Mouse (Mus musculus) midbrain, embryonic 15.5 days (tissue): ENCODE measurements around the gene Cep170b. TPM values are rescaled to one million over a fixed set of nuclear protein-coding genes. Genes with fewer than 3 reads are reported as not detected.

Experiments
- ATAC-seq: fragments of 200-750 bp; cut with Nextera tagmentation; replicated peaks from 2 replicates; pipeline ENCODE4 v1.8.0; 2017; ENCODE audit warnings: moderate TSS enrichment
- H3K27ac ChIP-seq: fragments of 300-500 bp; sonication (generic); 2 replicates; pipeline ENCODE4 v1.5.1; 2015; ENCODE audit warnings: mild to moderate bottlenecking, inconsistent platforms
- H3K27me3 ChIP-seq: fragments of 300-500 bp; sonication (generic); replicated peaks from 2 replicates; pipeline ENCODE4 v1.6.1; 2015; ENCODE audit warnings: inconsistent platforms
- H3K36me3 ChIP-seq: fragments of 300-500 bp; sonication (generic); replicated peaks from 2 replicates; pipeline ENCODE4 v1.6.1; 2015; ENCODE audit warnings: inconsistent platforms
- H3K4me1 ChIP-seq: fragments of 300-500 bp; sonication (generic); 2 replicates; pipeline ENCODE4 v1.6.1; 2015; ENCODE audit warnings: inconsistent platforms
- H3K4me2 ChIP-seq: fragments of 300-500 bp; sonication (generic); 2 replicates; pipeline ENCODE4 v1.6.1; 2015; ENCODE audit warnings: inconsistent platforms, mild to moderate bottlenecking, moderate library complexity
- H3K4me3 ChIP-seq: fragments of 300-500 bp; sonication (generic); 2 replicates; pipeline ENCODE4 v1.5.1; 2015; ENCODE audit warnings: mild to moderate bottlenecking, inconsistent platforms
- H3K9ac ChIP-seq: fragments of 300-500 bp; sonication (generic); 2 replicates; pipeline ENCODE4 v1.6.1; 2015; ENCODE audit warnings: mild to moderate bottlenecking, inconsistent platforms
- H3K9me3 ChIP-seq: fragments of 300-500 bp; sonication (generic); 2 replicates; pipeline ENCODE4 v1.6.1; 2016; ENCODE audit warnings: inconsistent platforms
- WGBS: fragments of 180-500 bp; shearing (Covaris S2); methylation state at CpG from one replicate; pipeline ENCODE4 v1.1.7; 2015; ENCODE audit warnings: mixed read lengths; 5-methylcytosine and 5-hydroxymethylcytosine counted together
- polyA plus RNA-seq: library from polyadenylated mRNA; unstranded; fragments of >200 nt; fragmentation: Nextera tagmentation; extraction: Ambion mirVana; gene quantifications from 2 replicates; pipeline ENCODE4 v1.2.1, GENCODE M21; 2015

Cep170b gene
- 51.0 and 53.7 TPM in 2 replicates for polyA plus RNA-seq

DNA sequence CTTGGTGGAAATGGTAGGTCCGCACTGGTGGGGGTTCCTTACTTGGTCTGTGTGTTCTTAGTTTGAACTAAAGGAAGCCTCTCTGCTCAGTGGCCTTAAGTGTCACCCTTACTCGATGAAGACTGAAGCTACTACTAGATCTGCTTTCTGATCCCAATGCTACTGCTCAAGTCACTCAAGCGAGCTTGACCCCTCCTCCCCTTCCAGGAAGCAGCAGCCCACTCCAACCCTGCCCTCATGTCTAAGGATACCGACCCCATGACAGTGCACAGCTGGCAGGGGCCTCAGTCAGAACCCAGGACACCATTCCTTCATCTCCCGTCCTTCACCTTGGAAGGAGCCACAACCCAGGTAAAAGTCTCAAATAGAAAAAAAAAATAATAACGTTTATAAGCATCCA is at the start of gene Cep170b:
Gene Cep170b (plus strand): TSS at position 240 of the 400 bp plus-strand sequence.
- Histone ChIP-seq H3K9ac (peak within 1 kb of the TSS; percentile 91), H3K27ac (no peak within 1 kb of the TSS), H3K4me1 (peaks cover 34% of the 10 kb centered on the region), H3K36me3 (no peaks in the 10 kb centered on the region), H3K9me3 (no peaks in the 10 kb centered on the region), H3K27me3 (no peaks in the 10 kb centered on the region), H3K4me2 (peak within 1 kb of the TSS; percentile 77), H3K4me3 (peak within 1 kb of the TSS; percentile 84)
- WGBS, result 71% methylated on average over 6 of the region's 6 CpGs
- no peak for ATAC-seq

DNA sequence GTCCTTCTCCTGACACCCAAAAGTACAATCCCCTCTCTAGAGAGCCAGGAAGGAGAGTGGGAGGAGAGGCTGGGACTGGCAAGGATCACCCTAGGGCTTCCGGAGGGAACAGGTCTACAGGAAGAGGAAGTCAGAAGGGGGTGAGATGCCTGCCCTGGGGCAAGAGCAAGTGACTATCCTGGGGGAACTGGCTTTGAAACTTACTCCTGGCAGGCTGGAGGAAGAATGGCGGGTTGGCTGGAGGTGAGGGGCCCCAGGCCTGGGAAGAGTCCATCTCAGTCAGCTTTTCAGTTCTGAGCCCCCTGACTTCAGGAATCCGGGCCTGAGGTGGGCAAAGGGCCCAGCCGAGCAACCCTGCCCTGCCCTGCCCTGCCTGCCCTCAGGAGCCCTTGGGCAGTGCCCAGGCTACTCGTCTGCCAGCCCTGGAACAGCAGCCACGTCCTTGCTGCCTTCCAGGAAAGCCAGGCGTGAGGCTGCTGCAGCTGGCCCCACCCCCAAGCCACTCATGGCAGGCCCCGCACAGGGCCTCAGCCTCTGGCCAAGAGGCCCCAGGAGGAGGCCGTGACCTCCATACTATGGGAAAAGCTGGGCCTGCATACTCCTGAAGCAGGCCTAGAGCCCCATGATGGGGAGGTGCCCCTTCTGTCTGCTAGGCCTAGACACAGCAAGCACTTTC is 49.4 kb upstream of the Cep170b start:
- H3K27ac ChIP-seq, result no peak overlapping the region
- H3K27me3 ChIP-seq, result no peaks in the 10 kb centered on the region
- 40% methylated on average over 9 of the region's 9 CpGs for WGBS
- peaks cover 11% of the 10 kb centered on the region; the same call in 1 of the 2 replicates for H3K36me3 ChIP-seq
- ATAC-seq, result no peak
- H3K4me1 ChIP-seq, result peaks cover 71% of the 10 kb centered on the region
- H3K4me3 ChIP-seq, result no peak overlapping the region
- 0 out of 2 replicates have a peak overlapping the region, but pooled peaks have one; percentile 18 for H3K9ac ChIP-seq
- no peaks in the 10 kb centered on the region for H3K9me3 ChIP-seq
- H3K4me2 ChIP-seq, result no peak overlapping the region

DNA sequence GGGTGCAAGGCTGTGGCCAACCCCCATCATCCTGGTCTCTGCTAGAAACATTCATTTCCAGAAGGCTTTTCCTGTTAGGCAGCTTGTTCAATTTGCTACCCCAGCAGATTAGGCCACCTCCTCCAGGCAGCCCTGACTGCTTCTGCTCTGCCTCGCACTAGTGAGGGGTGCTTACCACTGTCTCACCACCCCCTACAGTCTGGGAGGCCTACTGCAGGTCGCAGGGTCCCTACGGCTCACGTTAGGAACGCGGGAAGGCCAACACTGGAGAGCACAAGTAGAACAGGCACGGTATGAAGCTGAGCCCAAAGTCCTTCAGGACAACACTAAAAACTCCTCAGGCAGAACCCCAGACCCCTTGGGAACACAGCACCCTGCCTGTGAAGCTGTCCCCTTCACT is 48.4 kb upstream of the Cep170b start:
- H3K27me3 ChIP-seq, result no peaks in the 10 kb centered on the region
- no peak overlapping the region for H3K4me3 ChIP-seq
- no peak for ATAC-seq
- H3K9me3 ChIP-seq, result no peaks in the 10 kb centered on the region
- H3K4me1 ChIP-seq, result peaks cover 61% of the 10 kb centered on the region
- 72% methylated on average over 7 of the region's 7 CpGs for WGBS
- H3K4me2 ChIP-seq, result peak overlapping the region; percentile 92
- H3K9ac ChIP-seq, result no peak overlapping the region
- H3K27ac ChIP-seq, result no peak overlapping the region
- peaks cover 11% of the 10 kb centered on the region; the same call in 1 of the 2 replicates for H3K36me3 ChIP-seq

DNA sequence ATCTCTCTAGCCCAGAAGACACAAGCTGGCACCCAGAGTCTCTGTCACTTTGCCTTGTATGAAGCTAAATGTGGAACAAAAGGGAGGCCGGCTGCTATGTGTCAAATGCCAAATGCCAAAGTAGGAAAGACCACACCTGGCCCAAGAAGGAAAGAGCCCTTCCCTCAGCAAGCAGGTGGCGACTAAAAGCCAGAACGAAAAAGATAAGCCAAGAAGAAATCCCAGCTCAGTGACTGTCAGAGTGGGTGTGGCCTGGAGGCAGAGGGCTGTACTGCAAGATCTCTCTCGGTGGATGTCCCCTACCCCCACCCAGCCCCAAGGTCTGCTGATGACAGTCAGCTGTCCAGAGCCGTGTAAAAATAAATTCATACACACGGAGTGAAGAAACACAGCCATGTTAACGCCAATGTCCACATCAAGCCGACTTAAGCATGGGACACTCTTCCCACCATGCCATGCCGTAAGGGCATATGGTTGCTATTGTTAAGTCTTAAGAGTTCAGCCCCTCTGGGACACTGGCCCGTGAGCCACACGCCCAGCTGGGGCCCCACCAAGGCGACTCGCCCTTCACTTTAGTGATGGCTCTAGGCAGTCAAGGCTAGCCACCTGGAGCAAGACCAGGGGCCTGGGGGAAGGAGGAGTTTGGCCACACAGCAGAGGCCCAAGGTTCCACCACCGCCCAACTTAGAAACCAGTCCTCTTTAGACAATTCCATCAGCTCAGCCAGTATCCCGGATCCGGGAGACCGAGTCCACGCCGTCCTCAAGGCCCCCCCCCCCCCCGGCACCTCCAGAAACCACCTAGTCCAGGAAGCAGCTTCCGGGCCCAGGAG is 47.3 kb upstream of the Cep170b start:
- WGBS, result 5% methylated on average over 21 of the region's 21 CpGs
- Histone ChIP-seq H3K27ac (peak overlapping the region; percentile 94), H3K9ac (peak overlapping the region; percentile 98), H3K27me3 (peaks cover 3% of the 10 kb centered on the region), H3K4me1 (peaks cover 55% of the 10 kb centered on the region), H3K4me2 (peak overlapping the region; percentile 92), H3K9me3 (no peaks in the 10 kb centered on the region), H3K36me3 (peaks cover 11% of the 10 kb centered on the region; the same call in 1 of the 2 replicates), H3K4me3 (peak overlapping the region; percentile 96)
- ATAC-seq, result peak; percentile 41

DNA sequence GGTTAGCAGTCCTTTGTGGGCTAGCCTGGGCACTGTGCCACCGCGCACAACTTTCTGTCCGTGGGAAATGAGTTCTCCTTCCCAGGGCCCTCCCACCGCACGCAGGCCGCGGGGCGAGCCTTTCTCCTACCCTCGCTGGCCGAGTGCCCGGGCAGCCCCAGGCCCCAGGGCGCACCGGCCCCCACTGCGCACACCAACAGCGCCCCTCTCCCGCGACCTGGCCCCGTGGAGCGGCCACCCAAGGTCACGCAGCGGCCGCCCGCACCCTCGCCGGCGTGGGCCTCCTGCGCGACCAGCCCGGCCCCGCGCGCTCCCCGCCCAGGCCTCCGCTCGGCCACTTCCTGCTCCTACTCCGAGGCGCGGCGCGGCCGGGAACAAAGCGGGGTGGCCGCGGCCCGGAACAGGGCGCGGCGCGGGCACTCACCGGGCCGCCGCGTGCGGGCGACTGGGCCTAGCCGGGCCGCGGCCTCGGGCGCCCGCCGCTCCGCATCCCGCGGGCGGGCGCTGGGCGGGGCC is 46.6 kb upstream of the Cep170b start:
- peak overlapping the region; percentile 96 for H3K4me3 ChIP-seq
- H3K9ac ChIP-seq, result peak overlapping the region; percentile 98
- H3K27ac ChIP-seq, result peak overlapping the region; percentile 94
- H3K4me2 ChIP-seq, result peak overlapping the region; percentile 92
- peak; percentile 19 for ATAC-seq
- H3K4me1 ChIP-seq, result peaks cover 56% of the 10 kb centered on the region
- H3K36me3 ChIP-seq, result peaks cover 11% of the 10 kb centered on the region; the same call in 1 of the 2 replicates
- no peaks in the 10 kb centered on the region for H3K9me3 ChIP-seq
- under 1% methylated on average over 65 of the region's 68 CpGs for WGBS
- peaks cover 10% of the 10 kb centered on the region for H3K27me3 ChIP-seq

DNA sequence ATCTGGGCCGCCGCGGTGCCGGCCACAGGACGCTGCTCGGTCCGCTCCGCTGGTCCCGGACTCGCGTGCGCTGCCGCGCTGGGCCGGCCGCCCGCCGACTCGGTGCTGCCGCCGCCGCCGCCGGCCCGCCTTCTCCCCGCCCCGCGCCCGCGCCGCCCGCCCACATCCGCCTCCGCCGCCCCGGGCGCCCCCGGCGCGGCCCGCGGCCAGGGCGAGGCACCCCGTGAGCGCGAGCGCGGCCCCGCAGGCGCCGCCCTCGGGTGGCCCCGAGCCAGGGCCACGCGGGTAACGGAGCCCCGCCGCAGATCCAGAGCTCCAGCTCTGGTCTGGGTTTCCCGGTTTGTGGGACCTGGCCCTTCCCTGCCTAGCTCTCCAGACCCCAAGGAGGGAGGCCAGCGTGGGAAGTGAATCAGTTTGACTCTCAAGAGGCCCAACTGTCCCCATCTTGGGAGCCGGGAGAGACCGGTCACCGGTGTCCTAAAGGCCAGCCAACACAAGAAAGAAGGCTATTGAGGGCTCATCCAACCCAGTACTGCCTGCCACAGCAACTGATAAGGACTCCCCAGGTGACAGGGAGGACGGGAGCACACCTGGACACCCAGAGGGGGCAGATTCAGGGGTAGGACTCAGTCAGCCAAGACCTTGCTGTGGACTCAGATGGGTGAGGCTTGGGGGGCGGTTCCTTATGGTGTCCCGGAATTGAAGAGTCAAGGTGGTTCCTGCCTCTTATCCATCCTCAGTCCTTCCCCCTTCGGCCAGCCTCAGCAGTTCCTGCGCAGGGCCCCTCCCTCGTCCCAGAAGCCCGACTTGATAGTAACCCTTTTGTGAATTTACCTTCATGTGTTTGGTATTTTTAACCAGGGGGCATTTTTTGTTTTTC is 45.9 kb upstream of the Cep170b start, which contains the start of gene Akt1:
Gene Akt1 (minus strand): TSS at position 753 of the 880 bp plus-strand sequence.
- peaks cover 14% of the 10 kb centered on the region for H3K27me3 ChIP-seq
- H3K4me2 ChIP-seq, result peak within 1 kb of the TSS; percentile 92
- under 1% methylated on average over 57 of the region's 70 CpGs for WGBS
- H3K4me1 ChIP-seq, result peaks cover 59% of the 10 kb centered on the region
- peak within 1 kb of the TSS; percentile 98 for H3K9ac ChIP-seq
- peak within 1 kb of the TSS; percentile 96 for H3K4me3 ChIP-seq
- H3K9me3 ChIP-seq, result no peaks in the 10 kb centered on the region
- peak within 1 kb of the TSS; percentile 94 for H3K27ac ChIP-seq
- peak; percentile 18 for ATAC-seq
- peaks cover 9% of the 10 kb centered on the region; the same call in 1 of the 2 replicates for H3K36me3 ChIP-seq

- H3K4me2 ChIP-seq, result peak overlapping the region; percentile 92
- H3K4me1 ChIP-seq, result peaks cover 62% of the 10 kb centered on the region
- H3K27me3 ChIP-seq, result peaks cover 25% of the 10 kb centered on the region
- peak overlapping the region; percentile 96 for H3K4me3 ChIP-seq
- peak; percentile 28 for ATAC-seq
- H3K9ac ChIP-seq, result peak overlapping the region; percentile 98; the same call in 1 of the 2 replicates
- peak overlapping the region; percentile 94 for H3K27ac ChIP-seq
- H3K9me3 ChIP-seq, result no peaks in the 10 kb centered on the region
- H3K36me3 ChIP-seq, result 0 out of 2 replicates have a peak, but pooled peaks cover 5% of the 10 kb centered on the region
- WGBS, result 17% methylated on average over 18 of the region's 18 CpGs
These were observed 44.8 kb upstream of the Cep170b start for GRCm38 (mm10) chr12:112675245-112676035.

DNA sequence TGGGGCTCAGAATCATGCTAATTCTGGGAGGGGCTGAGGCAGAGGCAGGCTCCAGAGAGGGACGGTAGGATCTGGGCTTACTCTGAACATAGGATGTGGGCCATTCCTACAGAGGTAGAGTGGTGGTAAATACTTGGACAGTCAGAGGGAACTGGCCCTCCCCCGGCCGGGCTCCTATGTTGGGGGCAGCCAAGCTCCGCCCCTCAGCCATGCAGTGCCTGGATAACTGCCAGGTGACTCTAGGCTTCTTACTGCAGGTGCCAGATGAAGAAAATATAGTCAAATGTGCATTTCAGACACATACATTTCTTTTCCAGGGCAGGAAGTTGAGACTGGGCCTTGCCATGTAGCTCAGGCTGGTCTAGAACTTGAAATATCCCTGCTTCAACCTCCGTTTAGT is 43.2 kb upstream of the Cep170b start:
- H3K27me3 ChIP-seq, result peaks cover 35% of the 10 kb centered on the region
- H3K27ac ChIP-seq, result no peak overlapping the region
- no peak overlapping the region for H3K4me2 ChIP-seq
- no peaks in the 10 kb centered on the region for H3K36me3 ChIP-seq
- H3K4me1 ChIP-seq, result peaks cover 47% of the 10 kb centered on the region
- no peak for ATAC-seq
- 67% methylated on average over 5 of the region's 5 CpGs for WGBS
- H3K4me3 ChIP-seq, result no peak overlapping the region
- no peaks in the 10 kb centered on the region for H3K9me3 ChIP-seq
- no peak overlapping the region for H3K9ac ChIP-seq

GRCm38 (mm10) chr12:112677943-112678554 is 42.2 kb upstream of the Cep170b start:
- ATAC-seq, result no peak
- peak overlapping the region; percentile 26; the same call in 1 of the 2 replicates for H3K9ac ChIP-seq
- H3K4me3 ChIP-seq, result peak overlapping the region; percentile 44
- H3K9me3 ChIP-seq, result no peaks in the 10 kb centered on the region
- no peaks in the 10 kb centered on the region for H3K36me3 ChIP-seq
- H3K4me2 ChIP-seq, result peak overlapping the region; percentile 86
- peaks cover 35% of the 10 kb centered on the region for H3K27me3 ChIP-seq
- H3K4me1 ChIP-seq, result peaks cover 37% of the 10 kb centered on the region
- no peak overlapping the region for H3K27ac ChIP-seq
- WGBS, result 20% methylated on average over 19 of the region's 19 CpGs

GRCm38 (mm10) chr12:112678555-112679026 is 41.7 kb upstream of the Cep170b start, which contains the start of gene Zbtb42:
Gene Zbtb42, plus strand, starts transcription at chr12:112678828.
- Histone ChIP-seq H3K27me3 (peaks cover 35% of the 10 kb centered on the region), H3K4me1 (peaks cover 36% of the 10 kb centered on the region), H3K36me3 (no peaks in the 10 kb centered on the region), H3K27ac (no peak within 1 kb of the TSS), H3K4me3 (peak within 1 kb of the TSS; percentile 44), H3K4me2 (peak within 1 kb of the TSS; percentile 86), H3K9me3 (no peaks in the 10 kb centered on the region), H3K9ac (peak within 1 kb of the TSS; percentile 26)
- ATAC-seq, result no peak
- WGBS, result 0% methylated on average over 60 of the region's 60 CpGs
